Mouse (Mus musculus): Measurements from ENCODE around the gene Cmpk1. TPM values are rescaled to one million over a fixed set of nuclear protein-coding genes. Genes with fewer than 3 reads are reported as not detected.

The Cmpk1 gene
- 143 and 149 TPM in 2 replicates for polyA plus RNA-seq (2012; ENCODE audit: insufficient read depth, insufficient read length, missing spikeins)

DNA sequence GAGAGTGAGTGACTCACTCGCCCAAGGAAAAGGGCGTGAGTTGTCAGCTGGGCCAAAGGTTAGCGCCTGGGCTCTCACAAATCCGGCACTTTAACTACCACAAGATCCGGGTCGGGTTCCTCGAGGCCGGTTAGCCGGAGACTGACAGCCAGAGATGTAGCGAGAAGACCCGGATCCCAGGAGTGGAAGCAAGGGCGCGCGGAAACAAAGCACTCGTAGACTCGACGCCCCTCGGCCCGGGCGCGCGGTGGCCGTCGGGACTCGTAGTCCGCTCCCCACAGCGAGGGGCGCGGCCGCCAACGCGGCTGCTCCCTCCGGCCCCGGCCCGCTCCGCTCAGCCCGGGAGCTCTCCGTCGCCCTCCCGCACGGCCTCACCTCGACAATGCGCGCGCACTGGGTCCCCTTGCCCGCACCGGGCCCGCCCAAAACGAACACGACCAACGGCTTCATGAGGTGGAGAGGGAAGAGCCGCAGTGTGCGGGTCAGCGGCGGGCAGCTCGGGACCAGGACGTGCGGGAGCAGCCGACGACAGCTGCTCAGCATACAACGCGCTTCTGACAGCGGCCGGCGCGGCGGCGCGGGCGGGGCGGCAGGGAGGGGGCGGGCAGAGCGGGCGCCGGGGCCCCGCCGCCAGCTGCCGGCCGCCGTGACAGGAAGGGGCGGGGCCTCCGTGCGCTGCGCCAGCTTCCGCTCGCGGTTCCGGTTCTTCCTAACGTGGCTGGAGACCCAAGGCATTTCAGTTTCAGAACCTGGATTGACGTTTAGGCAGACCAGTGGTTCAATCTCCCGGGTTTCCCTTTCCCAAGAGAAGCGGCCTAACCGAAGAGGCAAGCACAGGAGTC is at the start of gene Cmpk1:
Cmpk1 (minus strand) TSS at position 651 of the 842 bp plus-strand sequence.
- peak within 1 kb of the TSS; percentile 86 for H3K4me3 ChIP-seq (ENCODE audit: insufficient read depth, low read length)
- H3K27ac ChIP-seq (ENCODE audit: insufficient read depth, low read depth, low read length), result peak within 1 kb of the TSS; percentile 90
- peaks cover 20% of the 10 kb centered on the region for H3K4me1 ChIP-seq (ENCODE audit: control insufficient read depth, insufficient read depth, low read length)
- TF ChIP-seq CTCF (IDR thresholded peaks at IDR 0.05; ENCODE audit: low read depth, low read length) (no peak), POLR2A (IDR thresholded peaks at IDR 0.05; ENCODE audit: borderline replicate concordance, low read depth, low read length) (no peak)

- H3K4me1 ChIP-seq (ENCODE audit: control insufficient read depth, insufficient read depth, low read length), result peaks cover 12% of the 10 kb centered on the region
- no peak overlapping the region for H3K27ac ChIP-seq (ENCODE audit: insufficient read depth, low read depth, low read length)
- TF ChIP-seq POLR2A (IDR thresholded peaks at IDR 0.05; ENCODE audit: borderline replicate concordance, low read depth, low read length) (no peak), CTCF (IDR thresholded peaks at IDR 0.05; ENCODE audit: low read depth, low read length) (no peak)
- H3K4me3 ChIP-seq (ENCODE audit: insufficient read depth, low read length), result no peak overlapping the region
Observed at GRCm38 (mm10) chr4:115035043-115035442, 48.0 kb upstream of the Cmpk1 start.

- Histone ChIP-seq H3K4me1 (ENCODE audit: control insufficient read depth, insufficient read depth, low read length) (no peaks in the 10 kb centered on the region), H3K4me3 (ENCODE audit: insufficient read depth, low read length) (no peak overlapping the region), H3K27ac (ENCODE audit: insufficient read depth, low read depth, low read length) (no peak overlapping the region)
- TF ChIP-seq CTCF (IDR thresholded peaks at IDR 0.05; ENCODE audit: low read depth, low read length) (no peak), POLR2A (IDR thresholded peaks at IDR 0.05; ENCODE audit: borderline replicate concordance, low read depth, low read length) (no peak)
Observed at GRCm38 (mm10) chr4:115019997-115020396, 33.0 kb upstream of the Cmpk1 start.

GRCm38 (mm10) chr4:115014276-115014675 is 27.2 kb upstream of the Cmpk1 start:
- Histone ChIP-seq H3K4me3 (ENCODE audit: insufficient read depth, low read length) (no peak overlapping the region), H3K27ac (ENCODE audit: insufficient read depth, low read depth, low read length) (no peak overlapping the region), H3K4me1 (ENCODE audit: control insufficient read depth, insufficient read depth, low read length) (no peaks in the 10 kb centered on the region)
- TF ChIP-seq POLR2A (IDR thresholded peaks at IDR 0.05; ENCODE audit: borderline replicate concordance, low read depth, low read length) (no peak), CTCF (IDR thresholded peaks at IDR 0.05; ENCODE audit: low read depth, low read length) (no peak)

GRCm38 (mm10) chr4:115000429-115000795 is 13.4 kb upstream of the Cmpk1 start:
- TF ChIP-seq CTCF (IDR thresholded peaks at IDR 0.05; ENCODE audit: low read depth, low read length), result no peak
- no peak for TF ChIP-seq POLR2A (IDR thresholded peaks at IDR 0.05; ENCODE audit: borderline replicate concordance, low read depth, low read length)
- Histone ChIP-seq H3K27ac (ENCODE audit: insufficient read depth, low read depth, low read length) (peak overlapping the region; percentile 43), H3K4me1 (ENCODE audit: control insufficient read depth, insufficient read depth, low read length) (peaks cover 13% of the 10 kb centered on the region), H3K4me3 (ENCODE audit: insufficient read depth, low read length) (peak overlapping the region; percentile 80)

GRCm38 (mm10) chr4:114999773-115000428 is 12.9 kb upstream of the Cmpk1 start, which contains the start of gene Stil:
Gene Stil (plus strand): TSS chr4:115000159.
- Histone ChIP-seq H3K4me1 (ENCODE audit: control insufficient read depth, insufficient read depth, low read length) (peaks cover 17% of the 10 kb centered on the region), H3K4me3 (ENCODE audit: insufficient read depth, low read length) (peak within 1 kb of the TSS; percentile 80), H3K27ac (ENCODE audit: insufficient read depth, low read depth, low read length) (peak within 1 kb of the TSS; percentile 89)
- no peak for TF ChIP-seq CTCF (IDR thresholded peaks at IDR 0.05; ENCODE audit: low read depth, low read length)
- TF ChIP-seq POLR2A (IDR thresholded peaks at IDR 0.05; ENCODE audit: borderline replicate concordance, low read depth, low read length), result no peak

DNA sequence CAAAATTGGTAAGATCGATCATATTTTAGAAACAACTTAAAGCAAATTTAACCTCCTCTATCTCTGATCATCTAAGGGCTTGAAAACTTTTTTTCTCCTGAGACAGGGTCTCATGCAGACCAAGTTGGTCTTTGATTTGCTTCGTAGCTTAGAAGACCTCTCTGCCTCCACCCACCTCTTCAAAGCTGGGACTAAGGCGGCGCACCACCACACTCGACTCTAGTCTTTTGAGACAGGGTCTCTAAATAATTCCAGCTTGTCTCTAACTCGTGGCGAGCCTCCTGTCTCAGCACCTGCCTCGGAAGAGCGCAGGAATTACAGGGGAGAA is 12.4 kb upstream of the Cmpk1 start:
- no peak for TF ChIP-seq POLR2A (IDR thresholded peaks at IDR 0.05; ENCODE audit: borderline replicate concordance, low read depth, low read length)
- Histone ChIP-seq H3K4me3 (ENCODE audit: insufficient read depth, low read length) (peak overlapping the region; percentile 80), H3K4me1 (ENCODE audit: control insufficient read depth, insufficient read depth, low read length) (peaks cover 19% of the 10 kb centered on the region), H3K27ac (ENCODE audit: insufficient read depth, low read depth, low read length) (peak overlapping the region; percentile 89)

- Histone ChIP-seq H3K4me1 (ENCODE audit: control insufficient read depth, insufficient read depth, low read length) (peaks cover 24% of the 10 kb centered on the region), H3K4me3 (ENCODE audit: insufficient read depth, low read length) (no peak overlapping the region), H3K27ac (ENCODE audit: insufficient read depth, low read depth, low read length) (no peak overlapping the region)
- TF ChIP-seq CTCF (IDR thresholded peaks at IDR 0.05; ENCODE audit: low read depth, low read length) (no peak), POLR2A (IDR thresholded peaks at IDR 0.05; ENCODE audit: borderline replicate concordance, low read depth, low read length) (no peak)
Observed at GRCm38 (mm10) chr4:114997051-114997450, 10.0 kb upstream of the Cmpk1 start.

GRCm38 (mm10) chr4:114994218-114994617 is 7.2 kb upstream of the Cmpk1 start:
- peaks cover 17% of the 10 kb centered on the region for H3K4me1 ChIP-seq (ENCODE audit: control insufficient read depth, insufficient read depth, low read length)
- H3K27ac ChIP-seq (ENCODE audit: insufficient read depth, low read depth, low read length), result peak overlapping the region; percentile 82
- H3K4me3 ChIP-seq (ENCODE audit: insufficient read depth, low read length), result no peak overlapping the region
- TF ChIP-seq CTCF (IDR thresholded peaks at IDR 0.05; ENCODE audit: low read depth, low read length) (no peak), POLR2A (IDR thresholded peaks at IDR 0.05; ENCODE audit: borderline replicate concordance, low read depth, low read length) (no peak)

DNA sequence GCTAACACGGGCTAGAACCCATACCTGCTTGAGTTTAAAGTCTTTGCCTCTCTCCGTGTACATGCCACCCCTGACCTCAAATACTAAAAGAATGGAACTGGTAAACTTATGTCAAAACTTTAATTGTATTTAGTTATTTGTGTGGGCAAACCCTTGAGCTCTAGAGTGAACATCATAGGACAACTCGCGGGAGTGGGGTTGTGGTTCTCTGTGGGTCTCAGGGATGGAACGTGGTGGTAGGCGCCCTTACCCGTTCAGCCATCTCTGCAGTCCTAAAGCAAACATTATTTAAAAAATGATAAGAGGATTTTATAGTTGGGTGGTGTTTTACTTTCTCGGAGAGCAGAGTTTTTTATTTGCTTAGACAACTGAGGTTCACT is 840 bp downstream of the Cmpk1 start:
- Histone ChIP-seq H3K27ac (ENCODE audit: insufficient read depth, low read depth, low read length) (peak overlapping the region; percentile 89), H3K4me1 (ENCODE audit: control insufficient read depth, insufficient read depth, low read length) (peaks cover 21% of the 10 kb centered on the region), H3K4me3 (ENCODE audit: insufficient read depth, low read length) (peak overlapping the region; percentile 86)
- no peak for TF ChIP-seq POLR2A (IDR thresholded peaks at IDR 0.05; ENCODE audit: borderline replicate concordance, low read depth, low read length)
- TF ChIP-seq CTCF (IDR thresholded peaks at IDR 0.05; ENCODE audit: low read depth, low read length), result 0 out of 2 replicates have a peak, but pooled peaks have one; percentile 16

Data from bone marrow macrophage, adult 2 months (primary cell).